Mouse (Mus musculus) CH12.LX (cell line): Measurements from ENCODE around the gene T2.

Experiments
- CTCF ChIP-seq, 2 experiments: IDR thresholded peaks in 1 of 2; conservative IDR thresholded peaks in 1 of 2; 2 replicates each; pipeline ENCODE4 v1.5.1; 2011 to 2012; ENCODE audit warnings: low read depth in 2 of 2, low read length in 2 of 2, improper control_type of control experiment in 1 of 2, inconsistent platforms in 1 of 2, mild to moderate bottlenecking in 1 of 2, moderate library complexity in 1 of 2
- E2F4 ChIP-seq: IDR thresholded peaks from 2 replicates; pipeline ENCODE4 v1.6.1; 2011; ENCODE audit warnings: low read depth, low read length, improper control_type of control experiment; ENCODE audit not compliant: insufficient replicate concordance
- ELF1 ChIP-seq: IDR thresholded peaks from 2 replicates; pipeline ENCODE4 v1.6.1; 2014; ENCODE audit warnings: low read depth, mild to moderate bottlenecking, inconsistent platforms, low read length, improper control_type of control experiment
- EP300 ChIP-seq: IDR thresholded peaks from 2 replicates; pipeline ENCODE4 v1.6.1; 2011; ENCODE audit warnings: low read length, improper control_type of control experiment
- HCFC1 ChIP-seq: IDR thresholded peaks from 2 replicates; pipeline ENCODE4 v1.6.1; 2012; ENCODE audit warnings: low read depth, mild to moderate bottlenecking, inconsistent platforms, low read length, improper control_type of control experiment
- JUN ChIP-seq: IDR thresholded peaks from 2 replicates; pipeline ENCODE4 v1.6.1; 2011; ENCODE audit warnings: low read depth, mild to moderate bottlenecking, low read length, improper control_type of control experiment, moderate library complexity; ENCODE audit not compliant: insufficient read depth
- KAT2A ChIP-seq: IDR thresholded peaks from 2 replicates; pipeline ENCODE4 v1.6.1; 2012; ENCODE audit warnings: low read length, improper control_type of control experiment, inconsistent platforms; ENCODE audit not compliant: insufficient replicate concordance
- MAZ ChIP-seq: IDR thresholded peaks from 2 replicates; pipeline ENCODE4 v1.6.1; 2012; ENCODE audit warnings: low read depth, mild to moderate bottlenecking, inconsistent platforms, low read length, improper control_type of control experiment, moderate library complexity
- MEF2A ChIP-seq: IDR thresholded peaks from 2 replicates; pipeline ENCODE4 v1.6.1; 2014; ENCODE audit warnings: low read depth, mild to moderate bottlenecking, inconsistent platforms, low read length, improper control_type of control experiment, borderline replicate concordance
- POLR2A ChIP-seq: IDR thresholded peaks from 2 replicates; pipeline ENCODE4 v1.6.1; 2011; ENCODE audit warnings: low read depth, mild to moderate bottlenecking, improper control_type of control experiment, low read length
- TCF12 ChIP-seq: IDR thresholded peaks from 2 replicates; pipeline ENCODE4 v1.6.1; 2014; ENCODE audit warnings: low read depth, mild to moderate bottlenecking, inconsistent platforms, low read length, improper control_type of control experiment
- USF1 ChIP-seq: IDR thresholded peaks from 2 replicates; pipeline ENCODE4 v1.6.1; 2014; ENCODE audit warnings: low read depth, mild to moderate bottlenecking, inconsistent platforms, low read length, improper control_type of control experiment

- TF ChIP-seq CTCF (conservative IDR thresholded peaks at IDR 0.05 in 1 of 2, IDR thresholded peaks at IDR 0.05 in 1 of 2; ENCODE audit: low read depth in 2 of 2, low read length in 2 of 2), result no peak
- TF ChIP-seq KAT2A, result no peak
- no peak for TF ChIP-seq EP300
- no peak for TF ChIP-seq ELF1
- no peak for TF ChIP-seq MAZ
- TF ChIP-seq USF1, result no peak
- TF ChIP-seq POLR2A, result no peak
- TF ChIP-seq JUN, result no peak
- TF ChIP-seq MEF2A, result no peak
- no peak for TF ChIP-seq HCFC1
- TF ChIP-seq E2F4, result no peak
- TF ChIP-seq TCF12, result no peak
These were observed 8.0 kb upstream of the T2 start for GRCm38 (mm10) chr17:8347765-8348285.
